Mouse (Mus musculus) lung, postnatal 0 days (tissue): ENCODE results near the gene Rhbdd3. TPM values are rescaled to one million over a fixed set of nuclear protein-coding genes. Genes with fewer than 3 reads are reported as not detected.
A peak's percentile ranks its signal among the peaks of the same experiment; 100 is the strongest.

Experiments
- ATAC-seq: fragments of 200-750 bp; cut with Nextera tagmentation; 2 replicates; pipeline ENCODE4 v1.8.0; 2017; ENCODE audit warnings: moderate library complexity
- DNase-seq: peaks from one replicate; pipeline ENCODE4 v3.0.0-alpha.2; 2016; ENCODE audit warnings: low spot score
- H3K27ac ChIP-seq: fragments of 300-500 bp; sonication (generic); 2 replicates; pipeline ENCODE4 v1.5.1; 2014; ENCODE audit warnings: antibody characterized with exemption, mild to moderate bottlenecking, low read length, mixed read lengths
- H3K27me3 ChIP-seq: fragments of 300-500 bp; sonication (generic); replicated peaks from 2 replicates; pipeline ENCODE4 v1.6.1; 2014; ENCODE audit warnings: low read length, mixed read lengths; ENCODE audit not compliant: insufficient read depth
- H3K36me3 ChIP-seq: fragments of 300-500 bp; sonication (generic); 2 replicates; pipeline ENCODE4 v1.6.1; 2014; ENCODE audit warnings: low read length, mixed read lengths; ENCODE audit not compliant: insufficient read depth
- H3K4me1 ChIP-seq: fragments of 300-500 bp; sonication (generic); 2 replicates; pipeline ENCODE4 v1.6.1; 2014; ENCODE audit warnings: antibody characterized with exemption, low read depth, low read length, mixed read lengths; ENCODE audit not compliant: insufficient read depth
- H3K4me2 ChIP-seq: fragments of 300-500 bp; sonication (generic); replicated peaks from 2 replicates; pipeline ENCODE4 v1.6.1; 2014; ENCODE audit warnings: low read depth, mild to moderate bottlenecking, low read length, moderate library complexity, mixed read lengths
- H3K4me3 ChIP-seq: fragments of 300-500 bp; sonication (generic); 2 replicates; pipeline ENCODE4 v1.5.1; 2014; ENCODE audit warnings: low read depth, low read length
- H3K9ac ChIP-seq: fragments of 300-500 bp; sonication (generic); replicated peaks from 2 replicates; pipeline ENCODE4 v1.6.1; 2014; ENCODE audit warnings: low read depth, mild to moderate bottlenecking
- H3K9me3 ChIP-seq: fragments of 300-500 bp; sonication (generic); 2 replicates; pipeline ENCODE4 v1.6.1; 2016; ENCODE audit warnings: low read length, mixed read lengths
- CTCF ChIP-seq: IDR thresholded peaks from 2 replicates; pipeline ENCODE4 v1.5.1; 2016; ENCODE audit warnings: antibody characterized with exemption, mild to moderate bottlenecking
- EP300 ChIP-seq: IDR thresholded peaks from 2 replicates; pipeline ENCODE4 v1.6.1; 2016; ENCODE audit warnings: antibody characterized with exemption, mild to moderate bottlenecking, control low read depth
- WGBS: fragments of 180-500 bp; shearing (Covaris S2); extraction: QIAGEN DNeasy Blood & Tissue Kit; methylation state at CpG from one replicate; pipeline ENCODE4 v1.1.7; 2014; 5-methylcytosine and 5-hydroxymethylcytosine counted together
- polyA plus RNA-seq: library from polyadenylated mRNA; unstranded; fragments of >200 nt; fragmentation: Nextera tagmentation; extraction: Ambion mirVana; gene quantifications from 2 replicates; pipeline ENCODE4 v1.2.1, GENCODE M21; 2015

Rhbdd3 gene
- polyA plus RNA-seq, 1 experiment from 2014 or later = 19.4 TPM

GRCm38 (mm10) chr11:5098035-5098735 is 541 bp upstream of the Rhbdd3 start:
- DNase-seq (peak; percentile 47), ATAC-seq (no peak)
- H3K27ac ChIP-seq = peak overlapping the region; percentile 90
- no peaks in the 10 kb centered on the region for H3K9me3 ChIP-seq
- TF ChIP-seq EP300 (no peak), CTCF (no peak)
- H3K36me3 ChIP-seq = no peaks in the 10 kb centered on the region
- no peaks in the 10 kb centered on the region for H3K4me1 ChIP-seq
- H3K27me3 ChIP-seq = no peaks in the 10 kb centered on the region
- H3K4me2 ChIP-seq = peak overlapping the region; percentile 74
- under 1% methylated on average over 43 of the region's 44 CpGs for WGBS
- H3K4me3 ChIP-seq = peak overlapping the region; percentile 99
- peak overlapping the region; percentile 96 for H3K9ac ChIP-seq

- Histone ChIP-seq H3K27ac (peak overlapping the region; percentile 90), H3K4me1 (no peaks in the 10 kb centered on the region), H3K4me3 (peak overlapping the region; percentile 99), H3K27me3 (no peaks in the 10 kb centered on the region), H3K36me3 (no peaks in the 10 kb centered on the region), H3K9me3 (no peaks in the 10 kb centered on the region), H3K4me2 (peak overlapping the region; percentile 74), H3K9ac (peak overlapping the region; percentile 96)
- peak; percentile 95 for DNase-seq
- ATAC-seq = peak; percentile 74
- TF ChIP-seq EP300 (no peak), CTCF (no peak)
- WGBS = 0% methylated on average over 31 of the region's 31 CpGs
These were observed 954 bp downstream of the Rhbdd3 start for GRCm38 (mm10) chr11:5099576-5100183.

DNA sequence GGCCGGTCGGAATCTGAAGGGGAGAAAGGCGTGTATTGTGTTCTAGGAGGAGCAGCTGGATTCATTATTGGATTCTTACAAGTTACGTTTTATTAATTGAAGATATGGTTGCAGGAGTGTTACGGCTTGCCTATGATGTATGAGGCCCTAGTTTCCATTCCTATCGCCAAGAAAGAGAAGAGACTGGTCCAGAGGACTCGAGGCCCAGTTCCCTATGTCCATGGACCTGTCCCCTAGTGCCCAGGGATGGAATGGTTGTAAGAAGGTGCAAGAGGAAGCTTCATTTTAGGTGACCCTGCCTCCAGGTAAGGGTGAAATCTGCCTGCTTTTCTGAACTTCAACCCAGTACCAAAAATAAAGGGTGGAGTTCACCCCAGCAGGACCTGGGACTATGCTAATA is 1.6 kb downstream of the Rhbdd3 start:
- DNase-seq = no peak
- H3K27me3 ChIP-seq = no peaks in the 10 kb centered on the region
- H3K4me3 ChIP-seq = peak overlapping the region; percentile 99
- TF ChIP-seq EP300 (no peak), CTCF (peak; percentile 44)
- peak overlapping the region; percentile 90; the same call in 1 of the 2 replicates for H3K27ac ChIP-seq
- 1% methylated on average over 7 of the region's 7 CpGs for WGBS
- H3K4me1 ChIP-seq = no peaks in the 10 kb centered on the region
- no peaks in the 10 kb centered on the region for H3K9me3 ChIP-seq
- H3K4me2 ChIP-seq = peak overlapping the region; percentile 74
- no peaks in the 10 kb centered on the region for H3K36me3 ChIP-seq
- H3K9ac ChIP-seq = no peak overlapping the region; the same call in 1 of the 2 replicates
- ATAC-seq = no peak

- Histone ChIP-seq H3K4me3 (no peak overlapping the region), H3K4me1 (no peaks in the 10 kb centered on the region), H3K36me3 (no peaks in the 10 kb centered on the region), H3K4me2 (peak overlapping the region; percentile 74; the same call in 1 of the 2 replicates), H3K27me3 (no peaks in the 10 kb centered on the region), H3K9ac (no peak overlapping the region), H3K9me3 (no peaks in the 10 kb centered on the region), H3K27ac (no peak overlapping the region)
- TF ChIP-seq EP300 (no peak), CTCF (no peak)
- ATAC-seq (no peak), DNase-seq (no peak)
- WGBS = 60% methylated on average over 5 of the region's 5 CpGs
These were observed 2.1 kb downstream of the Rhbdd3 start for GRCm38 (mm10) chr11:5100801-5101200.

DNA sequence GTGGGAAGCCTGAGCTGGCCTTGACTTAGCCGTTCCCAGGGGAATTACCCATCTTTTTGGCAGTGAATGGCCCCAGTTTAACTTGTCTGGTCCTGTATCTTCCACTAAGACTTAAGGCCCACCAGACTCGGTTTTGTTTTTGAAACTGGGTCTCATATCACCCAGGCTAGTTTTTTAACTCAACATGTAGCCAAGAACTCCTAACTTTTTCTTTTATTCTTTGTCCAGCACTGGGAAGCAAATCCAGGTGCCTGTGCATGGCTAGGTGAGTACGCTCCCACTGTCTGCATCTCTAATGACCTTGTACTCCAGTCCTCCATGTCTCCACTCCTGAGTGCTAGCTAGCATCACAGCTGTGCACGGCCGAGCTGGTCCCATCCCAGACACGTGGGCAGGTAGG is 2.9 kb downstream of the Rhbdd3 start:
- TF ChIP-seq EP300 (no peak), CTCF (no peak)
- DNase-seq = no peak
- Histone ChIP-seq H3K4me3 (no peak overlapping the region), H3K9ac (no peak overlapping the region), H3K4me2 (no peak overlapping the region), H3K9me3 (no peaks in the 10 kb centered on the region), H3K4me1 (no peaks in the 10 kb centered on the region), H3K27ac (no peak overlapping the region), H3K27me3 (no peaks in the 10 kb centered on the region), H3K36me3 (no peaks in the 10 kb centered on the region)
- WGBS = 81% methylated on average over 6 of the region's 6 CpGs
- ATAC-seq = no peak

GRCm38 (mm10) chr11:5102384-5102783 is 3.7 kb downstream of the Rhbdd3 start:
- Histone ChIP-seq H3K36me3 (no peaks in the 10 kb centered on the region), H3K4me3 (no peak overlapping the region)
- DNase-seq = no peak

More at GRCm38 (mm10) chr11:5102384-5102783, 3.7 kb downstream of the Rhbdd3 start:
- TF ChIP-seq CTCF = no peak
- no peak for TF ChIP-seq EP300
- 83% methylated on average over 7 of the region's 7 CpGs for WGBS
- H3K9ac ChIP-seq = no peak overlapping the region
- no peaks in the 10 kb centered on the region for H3K27me3 ChIP-seq
- ATAC-seq = no peak
- no peak overlapping the region for H3K4me2 ChIP-seq
- H3K9me3 ChIP-seq = no peaks in the 10 kb centered on the region
- H3K4me1 ChIP-seq = no peaks in the 10 kb centered on the region
- H3K27ac ChIP-seq = no peak overlapping the region
